ENCODE assay signal across 18 mouse cellular contexts in genomic region chr1:192371943-192372614, GRCm38 (mm10).
"Had no signal": no experiment of that assay in that cellular context is flagged by ENCODE, and none has a peak within 500 bp of the region (broad histone marks: within the 10 kb centered on the region; RNA-seq: fewer than 3 reads in every experiment).

No protein-coding gene starts in this region.

- H3K9ac ChIP-seq: liver, embryonic 13.5 days; midbrain, embryonic 15.5 days had no signal

- H3K27ac ChIP-seq: liver, embryonic 13.5 days; midbrain, embryonic 15.5 days; stomach, postnatal 0 days had no signal

- H3K4me1 ChIP-seq: liver, embryonic 13.5 days had no signal

- H3K9me3 ChIP-seq: liver, embryonic 13.5 days; midbrain, embryonic 15.5 days had no signal

- DNase-seq: kidney, postnatal 10 days; layer of hippocampus, postnatal 36 days; liver, embryonic 13.5 days; lung, adult 2 months; lung, postnatal 14 days; lung, postnatal 4 days; right cerebral cortex, adult 18-20 months; right cerebral cortex, postnatal 14 days; right cerebral cortex, postnatal 4 days; thymus, adult 2 months; thymus, postnatal 14 days; thymus, postnatal 4 days had no signal

- H3K27me3 ChIP-seq: liver, embryonic 13.5 days; midbrain, embryonic 15.5 days had no signal

- ATAC-seq: intestine, embryonic 16.5 days; midbrain, embryonic 15.5 days had no signal

- H3K4me3 ChIP-seq: left cerebral cortex, adult 2 months; liver, embryonic 13.5 days; midbrain, embryonic 15.5 days; myocyte had no signal

- H3K36me3 ChIP-seq: liver, embryonic 13.5 days; midbrain, embryonic 15.5 days had no signal

- H3K4me2 ChIP-seq: liver, embryonic 13.5 days; midbrain, embryonic 11.5 days; midbrain, embryonic 15.5 days had no signal
